Mouse (Mus musculus): ENCODE measurements around the gene Pcgf1. TPM values are rescaled to one million over a fixed set of nuclear protein-coding genes. Genes with fewer than 3 reads are reported as not detected.

Gene Pcgf1
- polyA plus RNA-seq, 1 experiment from 2014 or later, result 46.5 TPM

DNA sequence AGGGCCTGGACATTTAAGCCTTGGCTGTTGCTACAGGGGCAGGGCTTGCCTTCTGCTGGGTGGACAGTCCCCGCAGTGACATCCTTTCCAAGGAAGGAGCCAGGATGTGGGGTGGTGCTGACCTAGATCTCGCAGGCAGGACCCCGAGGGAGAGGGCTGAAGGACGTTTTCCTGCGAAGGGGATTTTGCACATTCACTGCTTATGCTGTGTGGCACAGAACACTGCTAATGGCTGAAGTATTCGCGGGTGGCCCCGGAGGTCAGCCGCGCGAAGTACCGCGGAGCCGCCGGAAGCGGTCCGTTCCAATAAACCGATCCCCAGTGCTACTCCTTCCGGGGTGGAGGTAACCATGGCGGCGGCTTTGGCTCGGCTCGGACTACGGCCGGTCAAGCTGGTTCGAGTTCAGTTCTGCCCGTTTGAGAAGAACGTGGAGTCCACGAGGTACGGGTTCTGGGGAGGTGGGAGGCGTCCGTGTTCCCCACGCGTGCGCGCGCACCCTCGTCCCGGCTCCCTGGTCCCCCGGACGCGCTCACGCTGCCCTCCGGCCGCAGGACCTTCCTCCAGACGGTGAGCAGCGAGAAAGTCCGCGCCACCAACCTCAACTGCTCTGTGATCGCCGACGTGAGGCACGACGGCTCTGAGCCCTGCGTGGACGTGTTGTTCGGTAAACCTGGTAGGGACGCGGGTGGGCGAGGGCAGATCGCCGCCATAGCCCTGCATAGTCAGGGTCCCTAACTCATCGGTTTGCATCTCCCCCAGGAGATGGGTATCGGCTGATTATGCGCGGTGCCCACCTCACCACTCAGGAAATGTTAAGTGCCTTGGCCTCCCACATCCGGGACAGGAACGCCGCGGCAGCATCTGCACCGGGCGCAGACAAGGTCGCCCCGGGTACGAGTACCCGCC is 31.3 kb downstream of the Pcgf1 start, which contains the start of gene Mrpl53:
Gene Mrpl53 (plus strand): TSS at position 279 of the 907 bp plus-strand sequence.
- H3K27ac ChIP-seq (ENCODE audit: low read length), result peak within 1 kb of the TSS; percentile 72
- H3K9me3 ChIP-seq (ENCODE audit: control insufficient read depth, low read length), result no peaks in the 10 kb centered on the region
- peak within 1 kb of the TSS; percentile 96 for H3K4me3 ChIP-seq (replicated peaks; ENCODE audit: low read length)
- H3K4me2 ChIP-seq (ENCODE audit: low read length), result peak within 1 kb of the TSS; percentile 96
- H3K27me3 ChIP-seq (replicated peaks; ENCODE audit: control insufficient read depth, insufficient read depth, low read length), result no peaks in the 10 kb centered on the region
- ATAC-seq, result peak; percentile 79
- no peaks in the 10 kb centered on the region for H3K36me3 ChIP-seq (ENCODE audit: control insufficient read depth, insufficient read depth)
- under 1% methylated on average over 76 of the region's 76 CpGs for WGBS
- H3K4me1 ChIP-seq (replicated peaks; ENCODE audit: control insufficient read depth, insufficient read depth, low read length), result peaks cover 20% of the 10 kb centered on the region
- peak within 1 kb of the TSS; percentile 93 for H3K9ac ChIP-seq (replicated peaks; ENCODE audit: low read depth, low read length)

DNA sequence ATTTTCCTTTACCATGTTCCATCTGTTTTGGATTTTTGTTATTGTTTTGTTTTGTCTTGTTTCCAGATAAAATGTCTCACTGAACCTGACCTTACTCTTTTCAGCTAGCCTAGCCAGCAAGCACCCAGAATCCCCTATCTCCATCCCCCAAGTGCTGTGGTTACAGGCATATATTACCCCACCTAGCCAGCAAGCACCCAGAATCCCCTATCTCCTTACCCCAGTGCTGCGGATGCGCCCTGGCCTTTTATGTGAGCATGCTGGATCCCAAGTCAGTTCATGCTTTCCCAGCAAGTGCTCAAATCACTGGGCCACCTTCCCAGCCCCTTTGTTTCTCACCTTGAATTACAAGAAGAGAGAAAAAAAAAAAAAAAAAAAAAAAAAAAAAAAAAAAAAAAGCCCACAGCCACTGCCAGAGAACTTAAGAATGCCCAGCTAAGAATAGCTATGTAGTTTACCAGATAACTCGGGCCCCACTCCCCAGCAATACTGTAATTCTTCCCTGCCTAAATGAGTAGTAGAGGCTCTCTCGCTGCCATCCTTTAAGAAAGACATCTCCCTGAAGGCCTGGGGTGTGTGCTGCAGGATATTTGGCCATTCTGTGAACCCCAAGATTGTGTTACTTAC is 34.0 kb downstream of the Pcgf1 start:
- Histone ChIP-seq H3K4me2 (ENCODE audit: low read length) (no peak overlapping the region), H3K4me1 (replicated peaks; ENCODE audit: control insufficient read depth, insufficient read depth, low read length) (peaks cover 36% of the 10 kb centered on the region), H3K4me3 (replicated peaks; ENCODE audit: low read length) (no peak overlapping the region), H3K27ac (ENCODE audit: low read length) (no peak overlapping the region), H3K27me3 (replicated peaks; ENCODE audit: control insufficient read depth, insufficient read depth, low read length) (no peaks in the 10 kb centered on the region), H3K9ac (replicated peaks; ENCODE audit: low read depth, low read length) (no peak overlapping the region), H3K36me3 (ENCODE audit: control insufficient read depth, insufficient read depth) (no peaks in the 10 kb centered on the region), H3K9me3 (ENCODE audit: control insufficient read depth, low read length) (no peaks in the 10 kb centered on the region)
- 94% methylated on average over 4 of the region's 4 CpGs for WGBS
- no peak for ATAC-seq

DNA sequence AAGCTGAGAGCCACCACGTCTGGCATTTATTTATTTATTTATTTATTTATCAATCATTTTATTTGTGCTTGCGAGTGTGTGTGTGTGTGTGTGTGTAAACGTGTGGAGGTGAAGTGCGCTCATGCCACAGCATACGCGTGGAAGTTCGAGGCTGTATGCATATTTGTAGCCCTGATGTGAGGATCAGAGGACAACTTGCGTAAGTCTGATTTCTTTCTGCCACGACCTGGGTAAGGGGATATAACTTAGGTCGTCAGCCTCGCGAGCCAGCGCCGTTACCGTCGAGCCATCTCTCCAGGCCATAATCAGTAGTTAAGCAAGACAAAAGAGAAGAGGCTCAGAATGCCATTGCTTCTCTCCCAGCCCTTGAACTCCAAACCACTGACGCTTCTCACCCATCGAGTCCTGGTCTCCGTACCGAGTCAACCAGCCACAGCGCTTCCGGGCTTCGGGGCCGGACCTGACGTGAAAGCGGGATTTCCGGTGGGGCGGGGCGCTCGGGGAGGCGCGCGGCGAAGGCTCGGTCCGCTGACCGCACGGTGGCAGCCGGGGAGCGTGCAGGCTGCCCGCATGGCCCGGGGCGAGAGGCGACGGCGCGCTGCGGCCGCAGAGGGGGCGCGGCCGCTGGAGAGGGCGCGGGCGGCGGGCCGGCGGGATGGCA is 37.5 kb downstream of the Pcgf1 start, which contains the start of gene Mogs:
Gene Mogs (plus strand): TSS at position 486 of the 661 bp plus-strand sequence.
- Histone ChIP-seq H3K36me3 (ENCODE audit: control insufficient read depth, insufficient read depth) (peaks cover 13% of the 10 kb centered on the region; the same call in 1 of the 2 replicates), H3K9ac (replicated peaks; ENCODE audit: low read depth, low read length) (peak within 1 kb of the TSS; percentile 94), H3K9me3 (ENCODE audit: control insufficient read depth, low read length) (no peaks in the 10 kb centered on the region), H3K4me2 (ENCODE audit: low read length) (peak within 1 kb of the TSS; percentile 97), H3K27me3 (replicated peaks; ENCODE audit: control insufficient read depth, insufficient read depth, low read length) (no peaks in the 10 kb centered on the region), H3K27ac (ENCODE audit: low read length) (peak within 1 kb of the TSS; percentile 71), H3K4me3 (replicated peaks; ENCODE audit: low read length) (peak within 1 kb of the TSS; percentile 90), H3K4me1 (replicated peaks; ENCODE audit: control insufficient read depth, insufficient read depth, low read length) (peaks cover 34% of the 10 kb centered on the region)
- WGBS, result under 1% methylated on average over 55 of the region's 58 CpGs
- ATAC-seq, result peak; percentile 87

DNA sequence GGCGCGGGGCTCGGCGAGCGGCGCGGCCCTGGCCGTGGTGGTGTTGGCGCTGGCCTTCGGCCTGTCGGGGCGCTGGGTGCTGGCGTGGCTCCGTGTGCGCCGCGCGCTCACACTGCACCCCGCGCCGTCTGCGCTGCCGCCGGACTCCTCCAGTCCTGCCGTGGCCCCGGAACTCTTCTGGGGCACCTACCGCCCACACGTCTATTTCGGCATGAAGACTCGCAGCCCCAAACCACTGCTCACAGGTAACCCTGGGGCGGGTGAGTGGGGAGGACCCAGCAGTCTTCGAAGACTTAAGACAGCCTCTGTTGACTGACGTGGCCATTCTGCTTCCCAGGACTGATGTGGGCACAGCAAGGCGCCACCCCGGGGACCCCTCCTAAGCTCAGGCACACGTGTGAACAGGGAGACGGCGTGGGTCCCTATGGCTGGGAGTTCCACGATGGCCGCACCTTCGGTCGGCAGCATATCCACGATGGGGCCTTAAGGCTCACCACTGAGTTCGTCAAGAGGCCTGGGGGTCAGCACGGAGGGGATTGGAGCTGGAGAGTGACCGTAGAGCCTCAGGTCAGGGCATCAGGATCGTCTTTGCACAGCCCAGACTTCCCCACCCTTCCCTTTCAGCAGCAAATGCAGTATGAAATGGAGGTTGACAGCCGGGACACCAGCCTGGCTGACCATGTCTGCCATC is 38.2 kb downstream of the Pcgf1 start:
- peak; percentile 19 for ATAC-seq
- no peaks in the 10 kb centered on the region for H3K9me3 ChIP-seq (ENCODE audit: control insufficient read depth, low read length)
- H3K4me2 ChIP-seq (ENCODE audit: low read length), result peak overlapping the region; percentile 97
- H3K4me3 ChIP-seq (replicated peaks; ENCODE audit: low read length), result peak overlapping the region; percentile 90
- WGBS, result 2% methylated on average over 36 of the region's 48 CpGs
- H3K36me3 ChIP-seq (ENCODE audit: control insufficient read depth, insufficient read depth), result peaks cover 13% of the 10 kb centered on the region; the same call in 1 of the 2 replicates
- peak overlapping the region; percentile 94 for H3K9ac ChIP-seq (replicated peaks; ENCODE audit: low read depth, low read length)
- H3K27me3 ChIP-seq (replicated peaks; ENCODE audit: control insufficient read depth, insufficient read depth, low read length), result no peaks in the 10 kb centered on the region
- H3K4me1 ChIP-seq (replicated peaks; ENCODE audit: control insufficient read depth, insufficient read depth, low read length), result peaks cover 37% of the 10 kb centered on the region
- H3K27ac ChIP-seq (ENCODE audit: low read length), result peak overlapping the region; percentile 71

DNA sequence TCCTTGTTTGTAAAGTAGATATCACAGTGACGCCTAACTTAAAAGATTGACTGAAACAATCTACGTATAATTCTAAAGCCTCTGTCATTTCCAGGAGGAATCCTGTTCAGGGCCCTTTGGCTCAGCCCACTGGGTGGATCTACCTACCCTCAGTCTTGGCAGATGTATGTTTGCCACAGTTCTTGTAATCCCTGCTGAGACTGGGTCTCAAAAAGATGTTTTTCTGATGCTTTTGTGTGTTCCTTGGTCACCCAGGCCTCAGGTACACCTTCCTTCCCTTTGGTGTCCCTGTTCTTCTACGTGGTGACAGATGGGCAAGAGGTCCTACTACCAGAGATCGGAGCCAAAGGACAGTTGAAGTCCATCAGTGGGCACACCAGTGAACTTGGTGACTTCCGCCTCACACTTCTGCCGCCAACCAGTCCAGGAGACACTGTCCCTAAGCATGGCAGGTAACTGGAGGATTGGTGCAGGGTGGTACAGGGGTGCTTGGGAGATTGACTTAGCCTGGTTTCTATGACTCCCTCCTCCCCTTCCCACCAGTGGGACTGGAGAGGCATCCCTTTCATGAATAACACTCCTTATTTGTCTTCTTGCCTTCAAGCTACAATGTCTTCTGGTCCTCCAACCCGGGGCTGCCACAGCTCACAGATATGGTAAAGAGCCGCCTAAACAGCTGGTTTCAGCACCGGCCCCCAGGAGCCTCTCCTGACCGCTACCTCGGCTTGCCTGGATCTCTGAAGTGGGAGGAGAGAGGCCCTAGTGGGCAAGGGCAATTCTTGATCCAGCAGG is 38.9 kb downstream of the Pcgf1 start:
- peak overlapping the region; percentile 97 for H3K4me2 ChIP-seq (ENCODE audit: low read length)
- H3K9ac ChIP-seq (replicated peaks; ENCODE audit: low read depth, low read length), result peak overlapping the region; percentile 94
- no peaks in the 10 kb centered on the region for H3K27me3 ChIP-seq (replicated peaks; ENCODE audit: control insufficient read depth, insufficient read depth, low read length)
- no peaks in the 10 kb centered on the region for H3K9me3 ChIP-seq (ENCODE audit: control insufficient read depth, low read length)
- no peak overlapping the region for H3K27ac ChIP-seq (ENCODE audit: low read length)
- 80% methylated on average over 11 of the region's 11 CpGs for WGBS
- H3K36me3 ChIP-seq (ENCODE audit: control insufficient read depth, insufficient read depth), result peaks cover 13% of the 10 kb centered on the region; the same call in 1 of the 2 replicates
- peaks cover 37% of the 10 kb centered on the region for H3K4me1 ChIP-seq (replicated peaks; ENCODE audit: control insufficient read depth, insufficient read depth, low read length)
- peak overlapping the region; percentile 90 for H3K4me3 ChIP-seq (replicated peaks; ENCODE audit: low read length)
- ATAC-seq, result no peak

DNA sequence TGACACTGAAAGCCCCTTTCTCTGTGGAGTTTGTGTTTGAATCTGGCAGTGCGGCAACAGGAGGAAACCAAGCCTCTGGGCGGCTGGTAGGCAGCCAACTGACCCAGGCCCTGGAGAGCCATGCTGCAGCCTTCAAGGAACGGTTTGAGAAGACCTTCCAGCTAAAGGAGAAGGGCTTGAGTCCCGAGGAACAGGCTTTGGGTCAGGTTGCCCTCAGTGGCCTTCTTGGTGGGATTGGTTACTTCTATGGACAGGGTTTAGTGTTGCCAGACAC is 39.4 kb downstream of the Pcgf1 start:
- Histone ChIP-seq H3K9ac (replicated peaks; ENCODE audit: low read depth, low read length) (no peak overlapping the region), H3K4me2 (ENCODE audit: low read length) (no peak overlapping the region)
- WGBS, result 83% methylated on average over 4 of the region's 4 CpGs

DNA sequence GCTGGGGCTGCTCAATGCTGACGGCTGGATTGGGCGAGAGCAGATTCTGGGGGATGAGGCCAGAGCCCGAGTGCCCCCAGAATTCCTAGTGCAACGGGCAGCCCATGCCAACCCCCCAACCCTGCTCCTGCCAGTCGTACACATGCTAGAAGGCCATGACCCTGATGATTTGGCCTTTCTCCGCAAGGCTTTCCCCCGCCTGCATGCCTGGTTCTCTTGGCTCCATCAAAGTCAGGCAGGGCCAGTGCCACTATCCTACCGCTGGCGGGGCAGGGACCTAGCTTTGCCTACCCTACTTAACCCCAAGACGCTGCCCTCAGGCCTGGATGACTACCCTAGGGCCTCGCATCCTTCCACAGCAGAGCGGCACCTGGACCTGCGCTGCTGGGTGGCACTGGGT is 39.9 kb downstream of the Pcgf1 start:
- H3K4me3 ChIP-seq (replicated peaks; ENCODE audit: low read length), result no peak overlapping the region
- H3K27ac ChIP-seq (ENCODE audit: low read length), result no peak overlapping the region

More for the DNA sequence above, 39.4 kb downstream of the Pcgf1 start:
- H3K4me3 ChIP-seq (replicated peaks; ENCODE audit: low read length), result no peak overlapping the region
- H3K4me1 ChIP-seq (replicated peaks; ENCODE audit: control insufficient read depth, insufficient read depth, low read length), result peaks cover 37% of the 10 kb centered on the region
- H3K36me3 ChIP-seq (ENCODE audit: control insufficient read depth, insufficient read depth), result peaks cover 13% of the 10 kb centered on the region; the same call in 1 of the 2 replicates
- no peaks in the 10 kb centered on the region for H3K27me3 ChIP-seq (replicated peaks; ENCODE audit: control insufficient read depth, insufficient read depth, low read length)
- H3K9me3 ChIP-seq (ENCODE audit: control insufficient read depth, low read length), result no peaks in the 10 kb centered on the region
- no peak for ATAC-seq
- H3K27ac ChIP-seq (ENCODE audit: low read length), result no peak overlapping the region

DNA sequence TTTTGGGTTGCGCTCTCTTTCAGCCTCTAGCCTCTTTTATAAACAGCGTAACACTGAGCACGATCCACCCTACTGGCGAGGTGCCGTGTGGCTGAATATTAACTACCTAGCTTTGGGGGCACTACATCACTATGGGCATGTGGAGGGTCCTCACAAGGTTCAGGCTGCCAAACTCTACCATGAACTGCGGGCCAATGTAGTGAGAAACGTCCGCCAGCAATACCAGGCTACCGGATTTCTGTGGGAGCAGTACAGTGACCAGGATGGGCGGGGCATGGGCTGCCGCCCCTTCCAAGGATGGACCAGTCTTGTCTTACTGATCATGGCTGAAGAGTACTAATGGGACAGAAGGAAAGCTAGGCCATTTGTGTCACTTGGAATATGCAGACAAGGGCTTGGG is 40.7 kb downstream of the Pcgf1 start:
- 78% methylated on average over 11 of the region's 11 CpGs for WGBS
- no peak for ATAC-seq
- H3K9ac ChIP-seq (replicated peaks; ENCODE audit: low read depth, low read length), result no peak overlapping the region
- H3K36me3 ChIP-seq (ENCODE audit: control insufficient read depth, insufficient read depth), result peaks cover 13% of the 10 kb centered on the region; the same call in 1 of the 2 replicates
- no peak overlapping the region for H3K4me2 ChIP-seq (ENCODE audit: low read length)
- peaks cover 47% of the 10 kb centered on the region for H3K4me1 ChIP-seq (replicated peaks; ENCODE audit: control insufficient read depth, insufficient read depth, low read length)
- no peaks in the 10 kb centered on the region for H3K27me3 ChIP-seq (replicated peaks; ENCODE audit: control insufficient read depth, insufficient read depth, low read length)
- no peaks in the 10 kb centered on the region for H3K9me3 ChIP-seq (ENCODE audit: control insufficient read depth, low read length)
- no peak overlapping the region for H3K27ac ChIP-seq (ENCODE audit: low read length)
- no peak overlapping the region for H3K4me3 ChIP-seq (replicated peaks; ENCODE audit: low read length)

More for the DNA sequence above, 39.9 kb downstream of the Pcgf1 start:
- Histone ChIP-seq H3K9ac (replicated peaks; ENCODE audit: low read depth, low read length) (no peak overlapping the region), H3K9me3 (ENCODE audit: control insufficient read depth, low read length) (no peaks in the 10 kb centered on the region), H3K27me3 (replicated peaks; ENCODE audit: control insufficient read depth, insufficient read depth, low read length) (no peaks in the 10 kb centered on the region), H3K4me2 (ENCODE audit: low read length) (no peak overlapping the region), H3K36me3 (ENCODE audit: control insufficient read depth, insufficient read depth) (peaks cover 13% of the 10 kb centered on the region; the same call in 1 of the 2 replicates), H3K4me1 (replicated peaks; ENCODE audit: control insufficient read depth, insufficient read depth, low read length) (peaks cover 41% of the 10 kb centered on the region)
- ATAC-seq, result no peak
- WGBS, result 91% methylated on average over 13 of the region's 13 CpGs
